Mouse (Mus musculus) heart, adult 2 months (tissue): ENCODE results near the gene Tbl3.

ENCODE experiments used
- CTCF ChIP-seq: fragments of 200-600 bp; IDR thresholded peaks from 2 replicates; pipeline ENCODE4 v1.8.1; 2022; ENCODE audit warnings: antibody characterized with exemption, mild to moderate bottlenecking, moderate library complexity
- EP300 ChIP-seq: fragments of 200-500 bp; IDR thresholded peaks from 2 replicates; pipeline ENCODE4 v1.6.1; 2011; ENCODE audit warnings: low read depth, low read length, control low read depth; ENCODE audit not compliant: insufficient read depth

GRCm38 (mm10) chr17:24743896-24744295, 36.4 kb upstream of the Tbl3 start:
- TF ChIP-seq CTCF (no peak), EP300 (no peak)
